Mouse (Mus musculus) hindbrain, embryonic 15.5 days (tissue): ENCODE measurements at regions not wholly inside any gene's neighbourhood (a gene's known extent, or its start where the extent isn't known, plus 50 kb on each side); places are given as distances from the start of the nearest gene placed in this dataset.

Source experiments
- ATAC-seq: fragments of 200-750 bp; cut with Nextera tagmentation; 2 replicates; pipeline ENCODE4 v1.8.0; 2017; ENCODE audit warnings: low read depth, moderate number of reproducible peaks, moderate TSS enrichment; ENCODE audit not compliant: low FRiP score
- H3K27ac ChIP-seq: fragments of 300-500 bp; sonication (generic); replicated peaks from 2 replicates; pipeline ENCODE4 v1.5.1; 2015; ENCODE audit warnings: mild to moderate bottlenecking, inconsistent platforms
- H3K27me3 ChIP-seq: fragments of 300-500 bp; sonication (generic); 2 replicates; pipeline ENCODE4 v1.6.1; 2015; ENCODE audit warnings: control low read depth, inconsistent platforms
- H3K36me3 ChIP-seq: fragments of 300-500 bp; sonication (generic); 2 replicates; pipeline ENCODE4 v1.6.1; 2015; ENCODE audit warnings: control low read depth, inconsistent platforms
- H3K4me1 ChIP-seq: fragments of 300-500 bp; sonication (generic); replicated peaks from 2 replicates; pipeline ENCODE4 v1.6.1; 2015; ENCODE audit warnings: control low read depth, inconsistent platforms
- H3K4me2 ChIP-seq: fragments of 300-500 bp; sonication (generic); 2 replicates; pipeline ENCODE4 v1.6.1; 2015; ENCODE audit warnings: moderate library complexity, mild to moderate bottlenecking, inconsistent platforms
- H3K4me3 ChIP-seq: fragments of 300-500 bp; sonication (generic); 2 replicates; pipeline ENCODE4 v1.5.1; 2015; ENCODE audit warnings: mild to moderate bottlenecking, inconsistent platforms
- H3K9ac ChIP-seq: fragments of 300-500 bp; sonication (generic); 2 replicates; pipeline ENCODE4 v1.6.1; 2015; ENCODE audit warnings: inconsistent platforms
- H3K9me3 ChIP-seq: fragments of 300-500 bp; sonication (generic); 2 replicates; pipeline ENCODE4 v1.6.1; 2016; ENCODE audit warnings: control low read depth, inconsistent platforms
- WGBS: fragments of 180-500 bp; shearing (Covaris S2); methylation state at CpG from one replicate; pipeline ENCODE4 v1.1.7; 2015; 5-methylcytosine and 5-hydroxymethylcytosine counted together

DNA sequence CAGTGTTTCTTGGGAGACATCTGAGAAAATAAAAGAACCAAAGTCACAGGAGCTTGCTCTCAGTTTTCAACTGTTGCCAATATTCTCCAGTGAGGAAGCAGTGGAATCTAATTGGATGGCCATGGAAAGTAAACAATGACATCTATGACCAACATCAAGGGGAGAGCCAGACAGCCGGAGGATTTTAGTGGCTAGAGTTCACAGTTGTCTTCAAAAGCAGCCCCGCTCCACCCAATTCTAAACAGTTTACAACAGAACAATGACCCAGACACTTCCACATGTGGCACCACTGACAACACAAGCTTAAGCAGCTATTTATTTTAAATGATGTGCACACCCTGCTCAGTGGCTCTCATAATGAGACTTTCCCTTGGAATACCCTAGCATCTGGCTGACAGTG is 317.5 kb upstream of the Isx start:
- Histone ChIP-seq H3K9ac (no peak overlapping the region), H3K4me3 (no peak overlapping the region), H3K4me2 (no peak overlapping the region), H3K4me1 (no peaks in the 10 kb centered on the region; the same call in 1 of the 2 replicates), H3K36me3 (no peaks in the 10 kb centered on the region), H3K27me3 (no peaks in the 10 kb centered on the region), H3K9me3 (no peaks in the 10 kb centered on the region), H3K27ac (no peak overlapping the region)
- no peak for ATAC-seq
- WGBS = 72% methylated on average over 2 of the region's 2 CpGs

DNA sequence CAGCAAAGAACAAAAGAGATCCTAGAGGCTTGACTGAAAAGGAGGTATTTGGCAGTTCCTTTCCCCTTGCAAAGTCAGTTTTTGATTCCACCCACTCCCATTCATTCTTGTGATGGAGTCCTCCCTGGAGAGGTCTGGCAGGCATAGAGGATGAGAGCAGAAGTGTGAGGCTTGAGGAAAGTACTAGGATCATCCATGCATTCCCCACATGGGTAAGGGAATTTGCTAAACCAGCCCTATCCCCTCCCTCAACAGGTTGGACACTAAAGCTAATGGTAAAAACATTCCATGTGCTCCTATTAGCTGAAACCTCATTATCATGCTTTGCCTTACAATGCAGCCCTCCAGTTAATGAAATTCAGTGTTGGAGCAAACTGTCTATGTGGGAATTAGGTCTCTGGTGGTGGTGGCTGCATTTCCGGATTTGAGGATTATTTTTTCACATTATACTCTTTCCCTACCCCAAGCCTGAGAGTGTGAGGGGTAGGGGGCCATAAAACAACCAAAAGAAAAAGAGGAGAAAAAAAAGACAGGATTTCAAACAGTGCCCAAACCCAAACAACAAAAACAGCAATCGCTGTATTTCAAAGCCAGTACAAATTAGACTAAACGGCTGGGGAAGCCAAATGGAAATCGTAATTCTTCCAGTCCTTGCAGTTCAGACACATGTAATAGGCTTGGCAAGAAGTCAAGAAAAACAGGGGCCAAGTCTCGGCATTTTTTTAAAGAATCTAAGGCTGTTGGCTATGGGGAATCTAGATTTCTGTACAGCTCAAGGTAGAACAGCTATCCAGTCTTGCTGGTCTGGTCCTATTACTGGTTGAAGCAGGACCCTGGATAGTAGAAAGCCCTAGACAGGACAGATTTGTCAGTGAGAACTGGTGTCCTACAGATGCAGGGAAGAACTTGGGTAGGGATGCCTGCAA is 315.2 kb upstream of the Isx start:
- Histone ChIP-seq H3K4me3 (no peak overlapping the region), H3K4me1 (no peaks in the 10 kb centered on the region; the same call in 1 of the 2 replicates), H3K27ac (no peak overlapping the region), H3K9ac (no peak overlapping the region), H3K9me3 (no peaks in the 10 kb centered on the region), H3K4me2 (no peak overlapping the region), H3K27me3 (no peaks in the 10 kb centered on the region), H3K36me3 (no peaks in the 10 kb centered on the region)
- 47% methylated on average over 5 of the region's 5 CpGs for WGBS
- peak; percentile 19; the same call in 1 of the 2 replicates for ATAC-seq

DNA sequence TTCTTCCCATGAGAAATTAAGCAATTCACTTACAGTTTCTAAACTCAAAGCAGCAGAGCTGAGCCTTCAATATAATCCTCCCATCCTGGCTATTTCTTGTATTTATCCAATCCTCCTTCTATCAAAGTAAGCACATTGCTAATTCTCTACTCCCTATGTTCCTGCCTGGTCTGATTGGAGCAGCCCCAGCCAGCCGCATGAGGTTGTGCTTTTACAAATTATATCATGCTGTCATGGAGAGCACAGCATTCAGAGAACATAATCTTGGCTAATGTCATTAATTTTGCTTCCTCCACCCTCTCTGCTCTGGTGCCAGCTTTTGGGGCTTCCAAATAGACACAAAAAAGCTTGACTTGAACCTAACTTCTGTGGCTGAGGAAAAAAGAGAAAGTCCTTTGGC is 311.9 kb upstream of the Isx start:
- no peak for ATAC-seq
- no peaks in the 10 kb centered on the region for H3K27me3 ChIP-seq

More for the DNA sequence above, 311.9 kb upstream of the Isx start:
- Histone ChIP-seq H3K36me3 (no peaks in the 10 kb centered on the region), H3K27ac (no peak overlapping the region), H3K4me1 (no peaks in the 10 kb centered on the region; the same call in 1 of the 2 replicates), H3K9me3 (no peaks in the 10 kb centered on the region), H3K4me3 (no peak overlapping the region), H3K9ac (no peak overlapping the region), H3K4me2 (no peak overlapping the region)
- 48% methylated on average over 1 of the region's 1 CpGs for WGBS
